Mouse (Mus musculus) bone marrow macrophage, adult 2 months (primary cell): ENCODE results near the gene Lrba.

Experiments used
- CTCF ChIP-seq: IDR thresholded peaks from 2 replicates; pipeline ENCODE4 v1.5.1; 2012; ENCODE audit warnings: low read depth, mild to moderate bottlenecking, low read length, moderate library complexity
- POLR2A ChIP-seq: IDR thresholded peaks from 2 replicates; pipeline ENCODE4 v1.6.1; 2012; ENCODE audit warnings: mild to moderate bottlenecking, low read depth, low read length, borderline replicate concordance

DNA sequence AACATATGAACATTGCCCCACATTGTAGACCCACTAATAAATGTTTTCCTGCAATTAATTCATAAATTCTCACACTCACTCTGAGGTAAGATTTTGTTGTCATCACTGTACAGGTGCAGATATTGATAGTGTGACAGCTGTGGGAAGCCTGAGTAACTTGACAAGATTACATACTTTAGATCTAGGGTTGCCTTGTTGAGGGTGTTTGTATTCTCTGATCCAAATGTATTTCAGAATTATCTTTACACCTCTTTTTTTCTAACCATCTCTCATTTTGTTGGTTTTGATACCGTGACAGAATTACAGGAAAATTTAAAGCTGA lies 336.5 kb downstream of the Lrba start:
- TF ChIP-seq CTCF, result no peak
- TF ChIP-seq POLR2A, result no peak
